Mouse (Mus musculus): ENCODE measurements at regions not wholly inside any gene's neighbourhood (a gene's known extent, or its start where the extent isn't known, plus 50 kb on each side); places are given as distances from the start of the nearest gene placed in this dataset.

DNA sequence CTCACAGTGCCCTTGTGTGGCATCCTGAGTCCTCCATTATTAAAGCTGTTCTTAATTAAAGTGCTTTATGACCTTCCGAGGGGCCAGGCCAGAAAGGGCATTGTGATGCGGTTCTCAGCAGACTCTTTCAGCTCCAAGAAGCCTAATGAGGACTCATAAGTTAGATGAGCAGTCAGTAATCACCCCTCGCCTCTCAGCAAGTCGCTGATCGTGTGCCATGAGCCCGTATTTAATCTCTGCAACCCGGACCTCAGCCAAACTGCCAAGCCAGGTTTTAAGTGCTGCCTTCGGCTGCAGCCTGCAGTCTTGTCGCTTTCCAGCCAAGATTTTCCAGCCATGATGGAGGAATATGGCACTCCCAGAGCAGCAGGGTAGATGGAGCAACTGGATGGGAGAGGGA lies 56.1 kb upstream of the Rbfox1 start:
- no peak overlapping the region for H3K4me3 ChIP-seq (ENCODE audit: low read length)
- H3K4me1 ChIP-seq (replicated peaks; ENCODE audit: control insufficient read depth, insufficient read depth, low read length), result no peaks in the 10 kb centered on the region
- H3K9ac ChIP-seq (ENCODE audit: low read length), result no peak overlapping the region
- H3K36me3 ChIP-seq (ENCODE audit: control insufficient read depth, insufficient read depth, low read length), result no peaks in the 10 kb centered on the region
- H3K27ac ChIP-seq (ENCODE audit: low read length), result no peak overlapping the region
- no peaks in the 10 kb centered on the region for H3K27me3 ChIP-seq (ENCODE audit: control insufficient read depth, insufficient read depth, low read depth, low read length)
- no peak for ATAC-seq (ENCODE audit: low read depth)
- H3K9me3 ChIP-seq (ENCODE audit: control insufficient read depth, low read length), result no peaks in the 10 kb centered on the region
- no peak overlapping the region for H3K4me2 ChIP-seq (ENCODE audit: low read depth, low read length)
- 64% methylated on average over 9 of the region's 9 CpGs for WGBS

DNA sequence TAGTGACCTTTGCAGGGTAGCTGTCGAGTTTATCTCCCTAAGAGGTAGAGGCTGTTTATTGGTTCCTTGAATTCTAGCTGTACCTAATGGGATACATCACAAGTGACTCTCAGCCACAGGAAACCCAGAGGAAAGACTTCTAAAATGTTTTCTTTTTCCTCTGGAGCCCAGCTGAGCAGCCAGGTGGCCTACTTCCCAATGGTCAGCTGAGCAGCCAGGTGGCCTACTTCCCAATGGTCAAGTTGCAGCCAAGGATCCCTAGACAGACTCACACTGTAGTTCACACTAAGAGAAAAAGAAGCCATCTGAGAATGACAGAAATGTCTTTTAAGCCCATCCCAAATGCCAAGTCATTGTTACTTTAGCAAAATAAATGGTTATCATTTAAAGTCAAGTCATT lies 61.8 kb upstream of the Rbfox1 start:
- no peaks in the 10 kb centered on the region for H3K4me1 ChIP-seq (replicated peaks; ENCODE audit: control insufficient read depth, insufficient read depth, low read length)
- H3K4me3 ChIP-seq (ENCODE audit: low read length), result no peak overlapping the region
- H3K4me2 ChIP-seq (ENCODE audit: low read depth, low read length), result no peak overlapping the region
- 13% methylated on average over 1 of the region's 1 CpGs for WGBS
- no peaks in the 10 kb centered on the region for H3K36me3 ChIP-seq (ENCODE audit: control insufficient read depth, insufficient read depth, low read length)
- H3K9me3 ChIP-seq (ENCODE audit: control insufficient read depth, low read length), result no peaks in the 10 kb centered on the region
- no peaks in the 10 kb centered on the region for H3K27me3 ChIP-seq (ENCODE audit: control insufficient read depth, insufficient read depth, low read depth, low read length)
- no peak for ATAC-seq (ENCODE audit: low read depth)
- H3K27ac ChIP-seq (ENCODE audit: low read length), result no peak overlapping the region
- H3K9ac ChIP-seq (ENCODE audit: low read length), result no peak overlapping the region

DNA sequence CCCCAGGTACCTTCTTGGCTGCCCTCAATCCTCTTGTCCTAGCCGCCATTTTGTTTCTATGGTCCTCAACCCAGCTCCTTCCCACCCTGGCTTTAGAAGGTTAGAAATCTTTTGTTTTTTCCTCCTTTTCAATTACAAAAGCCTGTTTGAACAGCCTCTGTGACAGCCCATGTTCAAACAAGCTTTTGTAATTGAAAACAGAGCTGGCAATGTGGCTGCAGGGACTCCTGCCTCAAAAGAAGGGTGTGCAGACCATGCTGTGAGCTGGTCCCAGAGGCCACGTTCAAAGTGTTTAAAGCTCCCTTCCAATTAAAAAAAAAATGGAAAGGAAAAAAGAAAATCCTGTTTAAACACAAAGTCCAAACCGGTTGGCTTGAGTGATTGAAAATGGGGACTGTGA lies 68.0 kb upstream of the Rbfox1 start:
- 43% methylated on average over 3 of the region's 3 CpGs for WGBS
- Histone ChIP-seq H3K27me3 (ENCODE audit: control insufficient read depth, insufficient read depth, low read depth, low read length) (no peaks in the 10 kb centered on the region), H3K9me3 (ENCODE audit: control insufficient read depth, low read length) (no peaks in the 10 kb centered on the region), H3K4me2 (ENCODE audit: low read depth, low read length) (no peak overlapping the region), H3K4me3 (ENCODE audit: low read length) (no peak overlapping the region), H3K9ac (ENCODE audit: low read length) (no peak overlapping the region), H3K36me3 (ENCODE audit: control insufficient read depth, insufficient read depth, low read length) (no peaks in the 10 kb centered on the region), H3K27ac (ENCODE audit: low read length) (no peak overlapping the region), H3K4me1 (replicated peaks; ENCODE audit: control insufficient read depth, insufficient read depth, low read length) (no peaks in the 10 kb centered on the region)
- ATAC-seq (ENCODE audit: low read depth), result no peak

DNA sequence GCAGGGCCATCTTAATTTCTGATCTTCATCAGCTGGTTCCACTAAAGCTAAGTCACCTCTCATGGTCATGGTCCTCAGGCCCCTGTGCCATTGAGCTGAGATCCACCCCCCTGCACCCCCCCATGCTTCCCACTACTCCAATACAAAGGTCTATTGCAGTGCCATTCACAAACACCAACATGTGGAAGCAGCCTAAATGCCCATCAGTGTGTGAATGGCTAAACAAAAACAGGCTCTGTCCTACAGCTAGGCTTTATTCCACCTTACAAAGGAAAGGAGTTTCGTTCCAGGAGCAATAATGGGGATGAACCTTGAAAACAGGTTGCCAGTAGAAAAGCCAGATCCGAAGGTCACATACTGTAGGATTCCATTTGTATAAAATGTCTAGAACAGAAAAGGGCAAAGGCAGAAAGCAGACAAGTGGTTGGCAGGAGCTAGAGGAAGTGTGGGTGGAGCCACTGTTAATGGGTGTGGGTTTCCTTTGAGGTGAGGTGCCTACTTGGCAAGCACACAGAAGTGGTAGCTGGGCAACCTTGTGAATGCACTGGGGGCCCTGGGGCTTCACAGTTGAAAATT lies 72.8 kb upstream of the Rbfox1 start:
- H3K36me3 ChIP-seq (ENCODE audit: control insufficient read depth, insufficient read depth, low read length), result no peaks in the 10 kb centered on the region
- 81% methylated on average over 2 of the region's 2 CpGs for WGBS
- no peak overlapping the region for H3K4me2 ChIP-seq (ENCODE audit: low read depth, low read length)
- H3K4me1 ChIP-seq (replicated peaks; ENCODE audit: control insufficient read depth, insufficient read depth, low read length), result no peaks in the 10 kb centered on the region
- no peak overlapping the region for H3K4me3 ChIP-seq (ENCODE audit: low read length)
- no peaks in the 10 kb centered on the region for H3K9me3 ChIP-seq (ENCODE audit: control insufficient read depth, low read length)
- ATAC-seq (ENCODE audit: low read depth), result no peak
- H3K27me3 ChIP-seq (ENCODE audit: control insufficient read depth, insufficient read depth, low read depth, low read length), result no peaks in the 10 kb centered on the region
- no peak overlapping the region for H3K9ac ChIP-seq (ENCODE audit: low read length)
- H3K27ac ChIP-seq (ENCODE audit: low read length), result no peak overlapping the region

DNA sequence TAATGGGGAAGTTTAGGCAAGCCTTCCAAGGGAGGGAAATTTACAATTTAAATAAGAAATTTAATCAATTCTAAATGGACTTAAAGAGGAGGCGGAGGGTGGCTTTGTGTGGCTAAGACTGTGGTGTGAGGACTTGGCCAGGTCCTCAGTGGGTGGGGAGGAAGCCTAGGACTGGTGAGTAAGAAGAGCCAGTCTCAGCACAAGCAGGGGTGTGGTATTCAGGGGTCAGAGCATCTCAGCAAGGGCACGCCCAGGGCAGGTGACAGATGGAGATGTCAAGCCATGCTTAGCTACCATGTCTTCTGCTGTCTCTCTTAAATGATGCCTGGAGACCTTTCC lies 73.5 kb upstream of the Rbfox1 start:
- 49% methylated on average over 2 of the region's 2 CpGs for WGBS
- H3K9me3 ChIP-seq (ENCODE audit: control insufficient read depth, low read length), result no peaks in the 10 kb centered on the region
- no peaks in the 10 kb centered on the region for H3K4me1 ChIP-seq (replicated peaks; ENCODE audit: control insufficient read depth, insufficient read depth, low read length)
- no peaks in the 10 kb centered on the region for H3K36me3 ChIP-seq (ENCODE audit: control insufficient read depth, insufficient read depth, low read length)
- ATAC-seq (ENCODE audit: low read depth), result no peak
- H3K27me3 ChIP-seq (ENCODE audit: control insufficient read depth, insufficient read depth, low read depth, low read length), result no peaks in the 10 kb centered on the region
- no peak overlapping the region for H3K9ac ChIP-seq (ENCODE audit: low read length)
- no peak overlapping the region for H3K27ac ChIP-seq (ENCODE audit: low read length)
- H3K4me3 ChIP-seq (ENCODE audit: low read length), result no peak overlapping the region
- H3K4me2 ChIP-seq (ENCODE audit: low read depth, low read length), result no peak overlapping the region

DNA sequence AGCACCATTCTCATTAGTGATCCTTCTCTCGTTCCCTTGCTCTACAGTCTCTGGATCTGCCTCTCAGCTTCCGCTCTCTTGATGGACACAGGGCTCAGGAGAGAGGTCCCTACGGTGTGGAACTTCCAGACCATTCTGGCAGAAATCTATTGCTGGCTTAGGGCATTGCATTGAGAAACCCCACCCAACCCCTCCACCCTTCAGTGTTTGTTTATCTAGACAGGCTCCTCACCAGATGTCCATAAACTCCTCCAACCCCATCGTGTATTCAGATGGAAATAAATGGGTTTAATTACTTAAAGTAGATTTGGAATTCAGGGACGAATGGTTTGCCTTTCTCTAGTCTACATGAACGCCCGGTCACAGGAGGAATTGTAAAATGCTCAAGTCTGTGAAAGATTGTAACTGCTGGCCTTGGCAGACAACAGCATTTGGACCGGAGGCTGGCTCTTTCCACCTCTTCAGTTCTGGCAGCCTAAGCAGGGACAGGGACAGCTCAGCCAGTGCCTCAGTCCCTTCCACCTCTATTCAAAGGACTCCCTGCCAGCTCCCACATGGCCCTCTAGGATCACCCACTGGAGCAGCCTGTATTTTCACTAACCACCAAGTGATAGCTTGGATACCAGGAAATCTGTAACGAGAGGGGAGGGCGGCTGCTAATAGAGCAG lies 74.0 kb upstream of the Rbfox1 start:
- no peak overlapping the region for H3K4me3 ChIP-seq (ENCODE audit: low read length)

DNA sequence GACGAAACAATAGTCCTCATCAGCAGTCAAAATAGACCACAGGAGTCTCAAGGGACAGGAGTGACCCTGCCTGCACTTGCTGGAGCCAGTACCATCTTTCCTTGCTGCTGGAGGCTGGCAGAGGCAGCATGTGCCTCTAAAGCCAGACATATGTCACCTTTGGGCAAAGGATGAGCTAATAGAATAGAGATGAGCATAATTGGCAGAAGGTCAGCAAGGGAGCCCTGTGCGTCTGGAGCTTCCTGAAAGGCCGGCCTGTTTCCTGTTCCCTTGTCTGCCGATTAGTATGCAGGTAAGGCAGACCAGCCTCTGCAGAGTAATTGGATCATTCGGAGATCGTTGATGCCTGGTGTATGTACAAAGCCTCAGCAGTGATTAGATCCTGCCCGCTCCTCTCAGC lies 87.0 kb upstream of the Rbfox1 start:
- Histone ChIP-seq H3K36me3 (ENCODE audit: control insufficient read depth, insufficient read depth, low read length) (no peaks in the 10 kb centered on the region), H3K27me3 (ENCODE audit: control insufficient read depth, insufficient read depth, low read depth, low read length) (no peaks in the 10 kb centered on the region), H3K9ac (ENCODE audit: low read length) (no peak overlapping the region), H3K4me2 (ENCODE audit: low read depth, low read length) (no peak overlapping the region), H3K4me3 (ENCODE audit: low read length) (no peak overlapping the region), H3K9me3 (ENCODE audit: control insufficient read depth, low read length) (no peaks in the 10 kb centered on the region), H3K4me1 (replicated peaks; ENCODE audit: control insufficient read depth, insufficient read depth, low read length) (no peaks in the 10 kb centered on the region), H3K27ac (ENCODE audit: low read length) (no peak overlapping the region)
- ATAC-seq (ENCODE audit: low read depth), result no peak
- 60% methylated on average over 7 of the region's 7 CpGs for WGBS

More for the DNA sequence above, 74.0 kb upstream of the Rbfox1 start:
- H3K9me3 ChIP-seq (ENCODE audit: control insufficient read depth, low read length), result no peaks in the 10 kb centered on the region
- H3K36me3 ChIP-seq (ENCODE audit: control insufficient read depth, insufficient read depth, low read length), result no peaks in the 10 kb centered on the region
- WGBS, result 46% methylated on average over 10 of the region's 10 CpGs
- H3K4me1 ChIP-seq (replicated peaks; ENCODE audit: control insufficient read depth, insufficient read depth, low read length), result no peaks in the 10 kb centered on the region
- no peaks in the 10 kb centered on the region for H3K27me3 ChIP-seq (ENCODE audit: control insufficient read depth, insufficient read depth, low read depth, low read length)
- H3K9ac ChIP-seq (ENCODE audit: low read length), result no peak overlapping the region
- no peak for ATAC-seq (ENCODE audit: low read depth)
- no peak overlapping the region for H3K27ac ChIP-seq (ENCODE audit: low read length)
- H3K4me2 ChIP-seq (ENCODE audit: low read depth, low read length), result no peak overlapping the region

DNA sequence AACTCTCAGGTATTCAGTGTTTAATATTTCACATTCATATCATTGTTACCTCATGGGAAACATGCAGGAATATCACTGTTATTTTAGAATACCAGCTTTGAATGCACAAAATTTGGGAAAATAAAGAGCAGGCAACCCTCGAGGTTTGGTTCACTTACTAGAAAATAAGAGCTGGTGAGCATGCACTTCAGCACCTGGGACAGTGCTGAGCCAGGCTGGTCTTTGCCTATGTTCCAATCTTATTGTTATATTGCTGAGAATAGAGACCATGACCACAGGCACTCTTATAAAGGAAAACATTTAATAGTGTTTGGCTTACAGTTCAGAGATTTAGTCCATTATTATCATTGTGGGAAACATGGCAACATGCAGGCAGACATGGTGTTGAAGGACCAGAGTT lies 92.9 kb upstream of the Rbfox1 start:
- H3K27me3 ChIP-seq (ENCODE audit: control insufficient read depth, insufficient read depth, low read depth, low read length), result no peaks in the 10 kb centered on the region
- H3K4me2 ChIP-seq (ENCODE audit: low read depth, low read length), result no peak overlapping the region
- no peak overlapping the region for H3K27ac ChIP-seq (ENCODE audit: low read length)
- H3K9ac ChIP-seq (ENCODE audit: low read length), result no peak overlapping the region
- no peaks in the 10 kb centered on the region for H3K36me3 ChIP-seq (ENCODE audit: control insufficient read depth, insufficient read depth, low read length)
- no peaks in the 10 kb centered on the region for H3K4me1 ChIP-seq (replicated peaks; ENCODE audit: control insufficient read depth, insufficient read depth, low read length)
- H3K9me3 ChIP-seq (ENCODE audit: control insufficient read depth, low read length), result no peaks in the 10 kb centered on the region
- 34% methylated on average over 1 of the region's 1 CpGs for WGBS
- ATAC-seq (ENCODE audit: low read depth), result no peak
- H3K4me3 ChIP-seq (ENCODE audit: low read length), result no peak overlapping the region

DNA sequence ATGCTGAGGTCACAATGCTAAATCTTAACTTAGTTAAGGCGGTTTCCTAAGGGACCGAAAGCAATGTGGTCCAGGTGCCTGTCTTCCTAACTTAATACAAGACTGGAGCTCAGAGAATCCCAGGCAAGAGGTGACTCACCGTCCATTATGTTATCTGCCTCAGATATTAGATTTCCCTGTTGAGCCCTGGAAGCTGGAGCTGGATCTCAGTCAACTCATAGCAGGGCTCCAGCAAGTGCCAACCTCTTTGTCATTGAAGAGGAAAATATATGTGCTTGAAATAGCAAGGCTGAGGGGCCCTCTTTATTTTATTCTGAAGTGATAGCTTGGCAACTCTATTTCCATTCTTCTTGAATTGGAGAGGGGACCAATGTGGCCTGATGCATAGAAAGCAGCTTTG lies 95.0 kb upstream of the Rbfox1 start:
- Histone ChIP-seq H3K36me3 (ENCODE audit: control insufficient read depth, insufficient read depth, low read length) (no peaks in the 10 kb centered on the region), H3K4me1 (replicated peaks; ENCODE audit: control insufficient read depth, insufficient read depth, low read length) (no peaks in the 10 kb centered on the region), H3K27ac (ENCODE audit: low read length) (no peak overlapping the region), H3K9me3 (ENCODE audit: control insufficient read depth, low read length) (no peaks in the 10 kb centered on the region), H3K27me3 (ENCODE audit: control insufficient read depth, insufficient read depth, low read depth, low read length) (no peaks in the 10 kb centered on the region), H3K9ac (ENCODE audit: low read length) (no peak overlapping the region), H3K4me3 (ENCODE audit: low read length) (no peak overlapping the region), H3K4me2 (ENCODE audit: low read depth, low read length) (no peak overlapping the region)
- WGBS, result 85% methylated on average over 3 of the region's 3 CpGs
- no peak for ATAC-seq (ENCODE audit: low read depth)

DNA sequence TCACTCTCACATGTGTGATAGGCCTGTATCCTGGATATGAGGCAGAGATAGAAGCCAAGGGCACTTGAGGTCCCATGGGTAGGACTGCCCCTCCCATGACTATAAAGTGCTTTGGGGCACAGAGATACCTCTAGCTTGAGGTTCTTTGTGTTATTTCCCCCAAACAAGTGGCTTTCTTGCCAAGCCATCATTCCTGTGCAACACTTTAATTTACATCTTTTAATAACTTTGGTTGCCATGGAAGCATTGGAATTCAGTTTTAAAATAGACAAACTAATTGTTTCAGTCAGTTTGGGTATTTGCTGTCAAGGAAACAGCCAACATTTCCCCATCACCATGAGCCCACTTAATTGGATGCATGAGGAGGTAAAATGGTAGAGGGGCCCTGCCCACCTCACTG lies 97.9 kb upstream of the Rbfox1 start:
- no peaks in the 10 kb centered on the region for H3K9me3 ChIP-seq (ENCODE audit: control insufficient read depth, low read length)
- no peaks in the 10 kb centered on the region for H3K36me3 ChIP-seq (ENCODE audit: control insufficient read depth, insufficient read depth, low read length)
- H3K9ac ChIP-seq (ENCODE audit: low read length), result no peak overlapping the region
- no peaks in the 10 kb centered on the region for H3K4me1 ChIP-seq (replicated peaks; ENCODE audit: control insufficient read depth, insufficient read depth, low read length)
- no peaks in the 10 kb centered on the region for H3K27me3 ChIP-seq (ENCODE audit: control insufficient read depth, insufficient read depth, low read depth, low read length)
- H3K27ac ChIP-seq (ENCODE audit: low read length), result no peak overlapping the region
- H3K4me2 ChIP-seq (ENCODE audit: low read depth, low read length), result no peak overlapping the region
- H3K4me3 ChIP-seq (ENCODE audit: low read length), result no peak overlapping the region
- ATAC-seq (ENCODE audit: low read depth), result no peak

Measured in lung, embryonic 16.5 days (tissue).